Mouse (Mus musculus) cerebellum, postnatal 14 days (tissue): Measurements from ENCODE around the gene Plk3.
A peak's percentile ranks its signal among the peaks of the same experiment; 100 is the strongest.
"Not testable (repeated sequence)": the region's sequence is repeated elsewhere in the genome, so short reads cannot be mapped to it uniquely, and the experiment has no call there.

ENCODE experiments used
- DNase-seq, 2 experiments: peaks; one replicate each; pipeline ENCODE4 v3.0.0; 2021; ENCODE audit warnings: mixed read lengths in 2 of 2

The Plk3 gene

GRCm38 (mm10) chr4:117133817-117134600 lies at the start of gene Plk3:
Plk3 (minus strand) TSS chr4:117133963.
- peak; percentile 99 for DNase-seq

- DNase-seq = not testable (repeated sequence)
Observed at GRCm38 (mm10) chr4:117182759-117183096, 49.0 kb upstream of the Plk3 start.

- DNase-seq = peak; percentile 93 to 94
Observed at GRCm38 (mm10) chr4:117181863-117182758, 48.3 kb upstream of the Plk3 start, which contains the start of gene Kif2c. Kif2c (minus strand) TSS chr4:117182639.

GRCm38 (mm10) chr4:117169936-117170335 lies 36.2 kb upstream of the Plk3 start:
- DNase-seq = no peak

GRCm38 (mm10) chr4:117161183-117161582 lies 27.4 kb upstream of the Plk3 start:
- no peak for DNase-seq

GRCm38 (mm10) chr4:117159666-117160065 lies 25.9 kb upstream of the Plk3 start:
- DNase-seq = no peak

- no peak for DNase-seq
Observed at GRCm38 (mm10) chr4:117156372-117156771, 22.6 kb upstream of the Plk3 start.

- peak; percentile 84 to 89 for DNase-seq
Observed at GRCm38 (mm10) chr4:117155792-117156355, 22.1 kb upstream of the Plk3 start, which contains the start of gene Rps8. Rps8 (minus strand) TSS chr4:117156243.

GRCm38 (mm10) chr4:117155020-117155791 lies 21.4 kb upstream of the Plk3 start:
- peak in 1 of 2 experiments; percentile 48 for DNase-seq

GRCm38 (mm10) chr4:117152714-117153113 lies 19.0 kb upstream of the Plk3 start:
- no peak for DNase-seq

GRCm38 (mm10) chr4:117151416-117151815 lies 17.7 kb upstream of the Plk3 start:
- DNase-seq = no peak

- no peak for DNase-seq
Observed at GRCm38 (mm10) chr4:117150212-117150733, 16.5 kb upstream of the Plk3 start.

- DNase-seq = no peak
Observed at GRCm38 (mm10) chr4:117149291-117150211, 15.8 kb upstream of the Plk3 start.

- DNase-seq = no peak
Observed at GRCm38 (mm10) chr4:117148815-117149214, 15.1 kb upstream of the Plk3 start.

- no peak for DNase-seq
Observed at GRCm38 (mm10) chr4:117148047-117148713, 14.4 kb upstream of the Plk3 start.

GRCm38 (mm10) chr4:117146176-117146575 lies 12.4 kb upstream of the Plk3 start:
- peak; percentile 84 to 95 for DNase-seq

- DNase-seq = no peak
Observed at GRCm38 (mm10) chr4:117145248-117145647, 11.5 kb upstream of the Plk3 start.

GRCm38 (mm10) chr4:117143023-117143422 lies 9.3 kb upstream of the Plk3 start:
- DNase-seq = no peak

GRCm38 (mm10) chr4:117140613-117141012 lies 6.8 kb upstream of the Plk3 start:
- DNase-seq = no peak

- DNase-seq = peak in 1 of 2 experiments; percentile 40
Observed at GRCm38 (mm10) chr4:117139217-117139612, 5.5 kb upstream of the Plk3 start.
